Mouse (Mus musculus): ENCODE results near the gene Apoc3.

GRCm38 (mm10) chr9:46207501-46207869 is 28.0 kb downstream of the Apoc3 start:
- TF ChIP-seq CTCF (IDR thresholded peaks at IDR 0.05; ENCODE audit: extremely low read depth, insufficient read length, insufficient replicate concordance, low read depth, low read length) (no peak), POLR2A (IDR thresholded peaks at IDR 0.05; ENCODE audit: low read depth, low read length) (no peak)
